Mouse (Mus musculus) induced T-regulatory cell, adult 2 months (primary cell): Measurements from ENCODE around the gene Itsn1.

Experiments used
- DNase-seq: peaks from one replicate; pipeline ENCODE4 v3.0.0-alpha.2; 2012; ENCODE audit warnings: low read depth

Gene Itsn1

DNA sequence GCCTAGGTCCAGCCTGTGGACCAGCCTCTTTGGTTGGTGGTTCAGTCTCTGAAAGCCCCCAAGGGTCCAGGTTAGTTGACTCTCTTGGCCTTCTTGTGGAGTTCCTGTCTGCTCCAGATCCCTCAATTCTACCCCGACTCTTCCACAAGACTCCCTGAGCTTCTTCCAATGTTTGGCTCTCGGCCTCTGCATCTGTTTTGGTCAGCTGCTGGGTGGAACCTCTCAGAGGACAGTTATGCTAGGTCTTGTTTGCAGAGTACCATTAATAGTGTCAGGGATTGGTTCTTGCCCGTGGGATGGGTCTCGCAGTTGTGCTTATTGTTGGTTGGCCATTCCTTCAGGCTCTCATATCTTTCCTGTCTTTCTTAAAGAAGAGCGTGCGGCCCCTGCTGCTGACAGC lies 39.5 kb downstream of the Itsn1 start:
- no peak for DNase-seq

DNA sequence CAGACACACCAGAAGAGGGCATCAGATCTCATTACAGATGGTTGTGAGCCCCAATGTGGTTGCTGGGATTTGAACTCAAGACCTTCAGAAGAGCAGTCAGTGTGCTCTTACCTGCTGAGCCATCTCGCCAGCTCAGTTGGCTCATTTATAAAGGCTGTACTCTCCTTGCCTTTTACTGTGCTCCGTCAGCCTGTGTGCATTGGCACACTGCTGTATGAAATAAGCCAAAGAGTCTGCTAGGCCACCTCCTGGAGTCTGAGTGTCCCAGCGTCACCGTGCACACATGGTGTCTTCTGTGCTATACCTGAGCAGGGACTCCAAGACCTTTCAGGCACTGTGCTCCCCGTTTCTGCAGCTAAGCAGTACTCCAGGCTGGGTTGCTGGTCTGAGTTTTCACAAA lies 40.8 kb downstream of the Itsn1 start:
- no peak for DNase-seq

DNA sequence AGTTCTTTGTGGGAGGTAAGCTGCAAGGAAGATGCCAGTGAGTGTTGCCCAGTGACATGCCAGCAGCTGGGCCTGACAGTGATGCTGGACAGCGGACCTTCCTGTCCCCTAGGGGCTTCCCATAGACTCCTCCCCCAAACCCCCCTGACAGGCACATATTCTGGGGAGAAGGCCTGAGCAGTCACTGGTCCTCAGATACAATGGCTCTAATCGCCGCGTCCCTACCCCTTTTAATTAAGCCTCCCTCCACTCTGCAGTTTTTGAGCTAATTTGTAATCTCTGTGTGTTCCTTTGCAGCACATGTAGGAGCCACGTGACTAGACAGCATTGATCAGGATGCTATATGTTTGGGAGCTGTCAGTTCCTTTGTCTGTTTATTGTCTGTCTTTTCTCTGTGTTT lies 41.6 kb downstream of the Itsn1 start:
- no peak for DNase-seq

DNA sequence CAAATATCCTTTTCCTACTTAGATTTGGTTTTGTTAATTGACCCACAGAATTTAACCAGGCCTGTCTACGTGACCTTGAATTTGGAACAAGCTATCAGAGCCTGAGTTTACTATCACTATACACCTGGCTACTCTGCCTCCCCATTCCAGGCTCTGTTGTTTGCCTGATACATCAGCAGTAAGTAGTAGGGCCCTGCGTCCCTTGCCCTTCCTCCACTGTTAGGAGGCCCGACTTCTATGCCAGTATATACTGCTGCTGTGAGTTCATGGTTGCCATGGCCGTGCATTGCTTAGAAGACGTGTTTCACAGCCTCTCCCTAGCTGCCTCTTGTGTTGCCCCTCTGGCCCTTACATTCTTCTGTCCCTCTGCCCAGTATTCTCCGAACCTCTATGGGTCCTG lies 42.3 kb downstream of the Itsn1 start:
- no peak for DNase-seq

DNA sequence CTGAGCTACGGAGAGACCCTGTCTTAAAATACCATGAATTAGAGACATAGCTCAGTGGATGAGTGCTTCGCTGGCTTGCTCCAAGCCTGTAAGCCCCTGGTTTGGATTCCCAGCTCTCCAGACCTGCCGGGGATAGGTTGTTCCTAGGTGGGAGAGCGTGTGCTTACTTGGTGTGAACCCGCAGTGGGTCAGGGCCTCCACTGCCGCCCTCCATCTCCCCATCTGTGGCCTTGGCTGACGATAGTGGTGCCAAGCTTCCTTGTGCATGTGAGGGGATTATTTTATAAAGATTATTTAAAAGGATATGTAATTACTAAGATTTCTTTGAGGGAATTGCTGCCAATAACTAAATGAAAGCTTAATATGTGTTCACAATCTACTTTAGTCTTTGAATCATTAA lies 43.5 kb downstream of the Itsn1 start:
- no peak for DNase-seq

DNA sequence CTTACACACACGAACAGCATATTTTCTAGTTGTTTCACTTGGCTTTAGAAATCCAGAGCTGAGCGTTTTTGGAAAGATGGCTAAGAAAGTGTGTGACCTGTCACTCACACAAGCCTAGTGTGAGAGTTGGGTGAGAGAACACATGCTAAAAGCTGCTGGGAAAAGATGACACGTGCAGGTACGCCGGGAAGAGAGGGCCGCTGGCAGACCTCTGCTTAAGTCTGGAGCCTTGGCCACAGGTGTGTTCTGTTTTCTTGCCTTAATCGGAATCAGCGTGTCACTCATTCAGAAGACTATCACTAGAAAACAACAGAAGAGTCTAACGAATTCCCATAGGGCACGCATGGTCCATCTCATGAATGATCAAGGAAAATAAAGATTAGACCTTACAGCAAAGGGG lies 50.5 kb downstream of the Itsn1 start:
- no peak for DNase-seq

DNA sequence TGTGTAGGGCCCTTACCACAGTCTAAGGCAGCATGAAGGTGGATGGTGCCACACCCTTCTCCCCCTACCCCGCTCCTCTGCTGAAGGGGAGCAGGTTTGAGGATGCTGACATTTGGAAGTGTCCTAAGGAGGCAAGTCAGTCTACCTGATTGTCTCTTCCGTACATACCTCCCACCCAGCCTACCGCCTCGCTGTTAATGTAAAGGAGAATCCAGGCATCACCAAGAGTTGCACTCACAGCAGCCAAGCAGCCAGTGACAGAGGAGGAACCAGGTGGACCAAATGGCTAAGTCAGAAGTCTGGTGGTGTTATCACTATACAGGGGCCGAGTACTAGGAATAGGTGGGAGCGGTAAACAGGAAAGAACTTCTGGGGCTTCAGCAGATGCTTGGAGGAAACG lies 51.1 kb downstream of the Itsn1 start:
- DNase-seq: no peak

DNA sequence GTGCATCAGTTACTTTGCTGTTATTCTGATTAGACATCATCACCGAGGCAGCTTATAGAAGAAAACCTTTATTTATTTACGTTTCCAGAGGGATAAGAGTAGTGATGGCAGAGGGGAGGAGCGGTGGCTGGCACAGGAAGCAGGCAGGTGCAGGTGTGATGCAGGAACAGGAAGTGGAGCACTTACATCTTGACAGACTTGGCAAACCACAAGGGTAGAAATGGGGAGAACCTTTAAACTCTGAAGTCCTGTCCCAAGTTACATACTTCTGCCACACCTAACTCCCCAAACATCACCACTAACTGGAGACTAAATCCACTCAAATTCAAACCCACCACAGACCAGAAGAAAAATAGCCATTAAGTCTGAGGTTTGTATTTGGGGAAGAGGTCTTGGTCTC lies 51.7 kb downstream of the Itsn1 start:
- peak; percentile 79 for DNase-seq

DNA sequence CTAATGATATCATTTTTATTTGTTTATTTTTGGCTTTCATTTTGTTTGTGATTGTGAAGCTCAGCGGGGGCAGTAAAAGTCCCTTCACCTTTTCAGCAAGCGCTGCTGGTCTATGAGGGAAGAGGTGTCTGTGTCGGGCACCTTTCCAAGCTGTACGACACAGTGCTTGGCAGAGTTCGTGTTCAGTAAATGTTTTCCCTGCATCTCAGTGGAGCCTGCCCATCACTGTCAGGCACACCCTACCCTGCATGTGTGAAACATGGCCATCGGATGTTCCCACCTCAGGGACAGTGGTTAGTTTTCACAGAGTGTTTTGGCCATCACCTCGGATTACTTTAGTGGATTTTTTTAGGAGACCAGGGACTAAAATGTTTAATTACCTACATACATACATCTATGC lies 54.1 kb downstream of the Itsn1 start:
- DNase-seq: no peak

DNA sequence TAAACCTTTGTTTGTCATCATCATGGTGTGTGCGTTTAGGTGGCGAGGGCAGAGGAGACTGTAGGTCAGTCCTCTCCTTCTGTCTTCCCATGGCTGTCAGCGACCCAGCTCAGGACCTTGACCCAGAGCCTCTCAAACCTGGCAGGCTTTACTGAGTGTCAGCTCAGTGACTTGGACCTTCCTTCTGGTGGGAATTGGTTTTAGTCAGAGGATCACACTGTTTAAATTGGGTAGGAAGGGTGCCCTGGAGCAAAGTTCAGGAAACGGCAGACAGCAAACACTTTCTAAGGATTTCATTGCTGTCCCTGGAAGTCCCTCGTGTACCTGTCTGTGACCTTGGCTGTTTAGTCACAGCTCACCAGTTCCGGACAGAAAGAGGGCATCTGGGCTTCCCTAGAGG lies 55.2 kb downstream of the Itsn1 start:
- DNase-seq: no peak

DNA sequence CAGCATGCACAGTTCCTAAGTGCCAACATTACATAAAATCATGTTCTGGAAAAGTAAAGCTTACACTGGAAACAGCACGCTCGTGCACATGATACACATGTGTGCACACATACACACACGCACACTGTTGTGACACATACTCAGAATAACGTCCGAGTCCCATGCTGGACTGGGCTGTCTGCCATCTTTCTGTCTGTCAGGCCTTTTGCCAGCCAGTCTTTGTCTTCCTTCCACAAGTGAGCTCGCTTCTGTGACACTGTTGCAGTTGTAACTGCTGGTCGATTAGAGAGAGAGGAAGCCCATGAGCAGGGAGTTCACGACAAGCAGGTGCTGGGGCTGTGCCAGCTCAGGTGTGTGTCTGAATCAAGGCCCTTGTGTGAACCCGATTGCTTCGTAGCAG lies 57.3 kb downstream of the Itsn1 start:
- DNase-seq: no peak

DNA sequence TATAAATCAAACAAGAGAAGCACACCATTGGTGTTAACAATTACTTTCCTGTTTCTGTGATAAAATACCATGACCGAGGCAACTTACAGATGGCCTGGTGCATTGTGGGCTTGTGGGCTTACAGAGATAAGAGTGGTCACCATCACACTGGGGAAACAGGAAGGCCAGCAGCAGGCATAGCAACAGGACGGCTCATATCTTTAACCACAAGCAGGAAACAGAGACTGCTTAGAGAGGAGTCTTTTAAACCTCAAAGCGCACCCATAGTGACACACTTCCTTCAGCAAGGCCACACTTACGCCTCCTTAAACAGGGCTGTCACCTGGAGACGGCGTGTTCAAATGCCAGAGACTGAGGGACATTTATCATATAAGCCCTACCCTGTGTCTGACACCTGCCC lies 60.6 kb downstream of the Itsn1 start:
- DNase-seq: peak; percentile 86

DNA sequence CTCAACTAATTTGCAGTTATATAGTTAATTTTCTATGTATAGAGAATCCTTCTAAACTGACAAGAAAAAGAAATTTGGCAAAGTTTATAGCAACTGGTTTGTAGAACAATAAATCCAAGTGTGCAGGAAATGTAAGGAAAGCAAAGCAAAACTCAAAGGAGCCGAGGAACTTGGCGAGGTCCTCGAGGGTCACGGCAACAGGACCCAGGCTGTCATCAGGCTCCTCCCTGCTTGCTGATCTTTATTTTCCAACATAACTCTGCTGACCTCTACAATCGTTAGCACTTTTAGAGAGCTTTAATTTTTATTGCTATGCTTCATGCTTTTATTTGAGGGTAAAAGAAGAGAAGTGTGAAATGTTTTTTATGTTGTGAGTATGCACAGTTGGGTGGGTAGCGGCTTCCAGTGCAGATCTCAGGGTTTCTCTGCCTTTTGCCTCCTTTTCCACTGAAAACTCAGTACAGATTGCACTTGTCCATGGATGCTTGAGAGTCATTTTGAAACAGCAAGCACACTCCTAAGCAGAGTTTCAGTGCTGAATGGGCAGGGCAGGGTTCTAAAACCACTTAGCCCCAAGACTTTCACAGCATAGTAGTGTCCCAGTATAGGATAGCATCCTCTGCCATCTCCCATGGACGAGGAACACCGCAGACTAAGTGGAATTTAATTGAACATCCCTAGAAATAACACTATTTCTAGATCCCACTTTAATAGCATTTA lies 63.6 kb downstream of the Itsn1 start:
- DNase-seq: peak; percentile 25

DNA sequence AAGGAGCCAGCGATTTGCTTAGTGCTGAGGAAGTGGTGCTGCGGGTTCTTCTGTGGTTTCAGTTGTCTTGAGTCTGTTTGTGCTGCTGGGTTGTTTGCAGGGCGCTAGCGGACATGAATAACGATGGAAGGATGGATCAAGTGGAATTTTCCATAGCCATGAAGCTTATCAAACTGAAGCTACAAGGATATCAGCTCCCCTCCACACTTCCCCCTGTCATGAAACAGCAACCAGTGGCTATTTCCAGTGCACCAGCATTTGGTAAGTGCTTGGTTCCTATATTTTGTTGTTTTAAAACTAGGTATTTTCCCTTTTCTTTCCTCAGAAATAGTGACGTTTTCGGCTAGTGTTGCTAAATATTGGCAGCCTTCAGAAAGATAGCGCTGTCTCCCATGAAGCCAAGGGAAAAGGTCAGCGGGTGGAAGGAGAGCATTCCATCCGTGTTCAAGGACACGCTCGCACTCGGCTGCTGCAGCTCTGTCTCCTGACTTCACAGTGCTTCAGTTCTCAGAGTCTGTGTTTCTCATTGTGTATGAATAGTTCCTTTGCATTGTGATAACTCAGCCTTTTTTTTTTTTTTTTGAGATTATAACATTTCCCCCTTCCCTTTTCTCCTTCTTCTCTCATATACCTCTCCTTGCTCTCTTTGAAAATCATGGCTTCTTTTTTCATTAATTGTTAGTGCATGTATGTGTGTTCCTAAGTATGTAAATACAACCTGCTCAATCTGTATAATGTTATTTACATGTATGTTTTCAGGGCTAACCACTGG lies 64.6 kb downstream of the Itsn1 start:
- peak; percentile 74 for DNase-seq

DNA sequence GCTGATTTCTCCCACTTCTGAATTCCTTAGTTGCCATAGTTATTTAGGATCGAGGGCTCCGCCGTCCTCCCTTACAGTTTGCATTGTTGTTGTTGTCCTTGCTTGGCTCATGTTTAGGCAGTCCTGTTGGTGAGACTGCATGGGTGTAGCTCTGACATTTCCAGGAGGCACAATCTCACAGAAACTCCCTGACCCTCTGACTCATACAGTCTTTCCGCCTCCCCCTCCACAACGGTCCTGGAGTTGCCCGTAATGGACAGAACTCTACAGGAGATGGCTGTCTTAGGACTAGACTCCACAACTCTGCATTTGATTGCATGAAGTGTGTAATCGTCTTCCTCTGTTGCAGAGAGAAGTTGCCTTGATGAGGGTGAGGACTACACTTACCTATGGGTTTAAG lies 65.2 kb downstream of the Itsn1 start:
- DNase-seq: no peak

DNA sequence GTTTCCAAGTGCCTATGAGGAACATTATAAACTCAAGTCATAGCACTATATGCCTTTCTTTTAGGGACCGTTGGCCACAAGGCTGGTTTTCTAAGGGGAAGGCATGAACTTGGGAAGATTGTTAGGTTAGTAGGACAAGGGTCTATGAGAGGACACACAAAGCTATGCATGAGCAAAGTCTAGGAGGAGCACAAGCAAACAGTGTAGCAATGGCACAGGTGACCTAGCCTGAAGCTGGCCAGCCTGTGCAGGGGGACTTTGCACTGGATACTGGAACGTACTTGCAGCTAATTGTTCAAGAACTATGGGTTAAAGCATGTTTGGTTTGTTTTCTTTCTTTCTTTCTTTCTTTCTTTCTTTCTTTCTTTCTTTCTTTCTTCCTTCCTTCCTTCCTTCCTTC lies 66.0 kb downstream of the Itsn1 start:
- no peak for DNase-seq

DNA sequence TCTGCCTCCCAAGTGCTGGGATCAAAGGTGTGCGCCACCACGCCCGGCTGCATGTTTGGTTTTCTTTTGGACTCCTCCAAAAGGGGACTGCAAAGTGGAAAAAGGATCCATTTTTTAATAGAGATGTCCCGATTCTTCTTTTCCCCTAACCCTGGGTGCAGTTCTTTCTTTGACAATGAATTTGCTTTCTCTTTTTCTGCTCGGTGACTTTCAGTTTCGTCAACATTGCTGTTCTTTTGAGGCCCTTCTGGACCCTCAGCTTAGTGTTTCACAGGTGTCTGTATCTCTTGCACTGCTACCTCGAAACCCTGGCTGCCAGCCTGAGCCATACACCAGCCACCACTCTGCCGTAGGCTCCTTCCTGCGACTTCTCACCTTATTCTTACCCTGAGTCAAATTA lies 66.5 kb downstream of the Itsn1 start:
- peak; percentile 59 for DNase-seq

DNA sequence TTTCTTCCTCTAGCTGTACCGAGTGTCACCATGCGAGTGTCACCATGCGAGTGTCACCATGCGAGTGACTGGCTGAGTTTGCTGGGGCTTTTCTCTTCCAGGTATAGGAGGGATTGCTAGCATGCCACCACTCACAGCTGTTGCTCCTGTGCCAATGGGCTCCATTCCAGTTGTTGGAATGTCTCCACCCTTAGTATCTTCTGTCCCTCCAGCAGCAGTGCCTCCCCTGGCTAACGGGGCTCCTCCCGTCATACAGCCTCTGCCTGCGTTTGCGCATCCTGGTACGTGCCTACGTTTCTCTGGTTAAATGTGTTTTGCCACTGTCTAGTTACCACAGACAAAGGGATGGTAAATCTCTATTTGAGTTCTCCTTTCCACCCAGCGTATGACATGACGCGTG lies 72.3 kb downstream of the Itsn1 start:
- no peak for DNase-seq

DNA sequence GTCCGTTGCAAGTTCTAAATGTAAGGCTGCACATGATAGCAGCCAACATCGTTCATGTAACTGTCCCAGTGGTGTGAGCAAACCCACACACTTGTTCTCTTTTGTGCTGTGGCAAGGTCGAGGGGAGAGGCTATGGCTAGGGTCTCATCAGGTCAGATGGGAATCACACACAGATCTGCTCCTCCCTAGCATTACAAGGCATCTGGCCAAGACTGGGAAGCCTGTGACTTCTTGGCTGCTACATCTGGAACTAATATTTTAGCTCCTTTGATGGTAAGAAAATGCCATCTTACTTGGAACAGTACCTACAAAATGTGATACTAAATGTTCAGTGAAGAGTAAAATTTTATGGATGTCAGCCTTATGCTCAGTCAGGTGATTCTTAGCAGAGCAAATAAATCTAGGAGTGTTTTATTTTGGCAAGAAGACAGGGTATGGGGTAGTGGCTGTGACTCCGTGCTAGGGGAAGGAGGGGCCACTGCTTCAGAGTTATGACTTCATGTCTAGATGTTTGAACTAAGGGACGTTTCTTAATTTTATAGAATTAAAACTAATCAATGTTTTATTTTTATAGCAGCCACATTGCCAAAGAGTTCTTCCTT lies 73.5 kb downstream of the Itsn1 start:
- no peak for DNase-seq

DNA sequence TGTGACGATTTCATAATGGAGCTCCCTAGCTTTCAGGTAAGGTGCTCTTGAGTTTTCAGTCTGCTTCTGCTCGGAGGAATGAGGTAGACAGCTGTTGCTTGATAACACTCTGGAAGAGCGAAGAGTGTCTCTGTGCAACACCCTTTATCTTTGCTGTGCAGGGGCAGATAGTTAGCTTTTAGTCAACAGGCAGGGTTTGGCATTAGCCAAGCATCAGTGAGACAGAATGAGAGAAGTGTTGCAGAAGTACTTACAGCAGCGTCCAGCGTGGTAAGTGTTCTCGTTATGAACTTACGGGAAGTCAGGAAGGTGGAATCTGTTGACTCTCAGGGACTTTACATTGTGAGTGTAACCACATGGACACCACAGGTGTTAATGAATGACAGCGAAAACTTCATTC lies 75.3 kb downstream of the Itsn1 start:
- no peak for DNase-seq

DNA sequence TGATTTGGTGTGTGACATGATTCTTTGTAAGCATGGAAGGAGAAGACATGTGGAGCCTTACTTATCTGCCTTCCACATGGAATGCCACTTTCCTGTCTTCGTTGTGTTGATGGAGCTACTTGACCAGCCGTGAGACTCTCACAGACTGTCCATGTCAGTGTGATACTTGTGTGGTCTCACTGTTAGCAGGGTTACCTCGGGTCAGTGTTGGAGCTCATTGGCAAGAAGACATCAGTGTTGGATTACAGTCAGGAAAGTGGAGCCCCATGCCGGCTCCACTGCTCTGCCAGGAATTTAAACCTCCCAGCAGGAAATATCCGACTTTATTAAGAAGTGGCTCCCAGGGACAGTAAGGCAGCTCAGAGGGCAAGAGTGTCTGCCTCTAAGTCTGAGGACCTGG lies 75.8 kb downstream of the Itsn1 start:
- DNase-seq: no peak

DNA sequence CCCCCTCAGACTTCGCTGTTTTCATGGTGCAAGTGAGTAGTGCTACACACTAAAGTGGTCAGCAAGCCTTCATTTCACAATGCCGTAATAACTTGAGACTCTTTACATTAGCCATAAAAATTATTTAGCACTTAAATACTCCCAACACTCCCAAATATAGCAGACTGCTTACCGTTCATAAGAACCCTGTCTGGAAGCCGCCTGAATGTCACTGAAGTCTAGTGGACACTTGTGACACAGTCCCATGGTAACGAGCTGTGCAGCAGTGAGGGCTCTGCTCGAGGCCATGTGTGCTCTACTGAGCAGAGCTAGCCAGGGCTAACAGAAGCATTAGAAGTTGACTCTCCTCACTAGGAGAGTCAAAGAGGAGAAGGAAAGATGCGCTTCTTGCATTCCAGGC lies 81.2 kb downstream of the Itsn1 start:
- no peak for DNase-seq

DNA sequence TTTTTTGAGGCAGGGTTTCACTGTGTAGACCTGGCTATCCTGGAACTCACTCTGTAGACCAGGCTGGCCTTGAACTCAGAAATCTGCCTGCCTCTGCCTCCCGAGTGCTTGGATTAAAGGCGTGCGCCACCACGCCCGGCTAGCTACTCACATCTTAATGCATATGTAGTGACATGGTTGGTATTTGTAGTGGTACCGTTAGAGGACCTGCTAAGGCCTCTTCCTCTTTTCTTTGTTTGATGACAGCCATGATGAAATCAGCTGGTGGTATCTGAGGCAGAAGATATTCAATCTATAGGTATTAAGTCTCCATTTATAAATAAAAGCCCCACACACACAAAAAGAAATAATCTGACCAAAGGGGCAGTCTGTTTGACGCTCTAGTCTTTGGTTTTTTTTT lies 82.3 kb downstream of the Itsn1 start:
- no peak for DNase-seq

DNA sequence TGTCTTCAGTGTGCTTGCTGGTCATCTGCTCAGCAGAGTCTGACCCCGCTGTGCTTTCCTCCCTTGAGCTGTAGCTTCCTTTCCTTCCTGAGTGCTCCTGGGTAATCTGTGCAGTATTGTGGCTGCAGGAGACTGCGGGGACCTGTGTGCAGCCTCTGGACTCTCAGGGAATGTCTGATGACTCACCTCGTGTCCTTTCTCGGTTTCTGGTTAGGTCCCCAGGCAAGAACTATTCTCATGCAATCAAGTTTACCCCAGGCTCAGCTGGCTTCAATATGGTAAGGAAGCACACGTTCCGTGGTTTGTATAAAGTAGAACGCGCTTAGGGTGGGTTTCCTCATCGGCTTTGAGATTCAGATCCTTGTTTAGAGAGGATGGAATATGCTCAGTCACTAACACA lies 82.8 kb downstream of the Itsn1 start:
- no peak for DNase-seq
